Mouse (Mus musculus): ENCODE measurements around the gene Sh3d21.

DNA sequence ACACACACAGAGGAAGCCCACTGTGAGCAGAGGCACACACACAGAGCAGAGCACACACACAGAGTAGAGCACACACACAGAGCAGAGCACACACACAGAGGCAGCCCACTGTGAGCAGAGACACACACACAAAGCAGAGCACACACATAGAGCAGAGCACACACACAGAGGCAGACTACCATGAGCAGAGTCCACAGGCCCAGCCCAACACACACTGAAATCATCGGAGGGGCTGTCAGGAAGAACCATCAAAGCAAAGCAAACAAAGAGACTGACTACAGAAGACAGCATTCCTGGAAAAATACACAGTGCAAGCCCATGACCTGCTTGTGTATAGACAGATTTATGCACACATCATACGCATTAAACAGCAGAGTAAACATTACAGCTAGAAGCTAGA, 7.4 kb downstream of the Sh3d21 start:
- TF ChIP-seq CTCF (IDR thresholded peaks at IDR 0.05; ENCODE audit: low read depth): no peak
- no peak for TF ChIP-seq EP300 (optimal IDR thresholded peaks at IDR 0.05)

Data from stomach, postnatal 0 days (tissue).